Mouse (Mus musculus) left cerebral cortex, postnatal 4 days (tissue): ENCODE results near the gene Apobec4. TPM values are rescaled to one million over a fixed set of nuclear protein-coding genes. Genes with fewer than 3 reads are reported as not detected.
A peak's percentile ranks its signal among the peaks of the same experiment; 100 is the strongest.

Source experiments
- DNase-seq: peaks from one replicate; pipeline ENCODE4 v3.0.0-alpha.2; 2022
- intact Hi-C: fragments of 180-260 bp; cut with DNase I; formaldehyde crosslinking; loops from one replicate; pipeline ENCODE4 v1.15.1; 2025
- total RNA-seq, 2 experiments: library from RNA; stranded (reverse); gene quantifications; 2 replicates each; pipeline ENCODE4 v1.2.3; 2021

Gene Apobec4
- total RNA-seq: not detected

- no peak for DNase-seq
- intact Hi-C loops: loop anchor here (5.0 kb wide), 1 partner anchor 923 kb away; no protein-coding TSS in a partner anchor
Measured at GRCm38 (mm10) chr1:152750312-152750965, at the start of gene Apobec4. Apobec4 (plus strand) TSS chr1:152750551.

GRCm38 (mm10) chr1:152701066-152701465 is 49.3 kb upstream of the Apobec4 start:
- no peak for DNase-seq
- intact Hi-C loops: no loop called here

GRCm38 (mm10) chr1:152702920-152703319 is 47.4 kb upstream of the Apobec4 start:
- no peak for DNase-seq
- intact Hi-C loops: no loop called here

- no peak for DNase-seq
- intact Hi-C loops: no loop called here
Measured at GRCm38 (mm10) chr1:152703941-152704340, 46.4 kb upstream of the Apobec4 start.

GRCm38 (mm10) chr1:152707560-152707959 is 42.8 kb upstream of the Apobec4 start:
- intact Hi-C loops: no loop called here
- DNase-seq: no peak

- intact Hi-C loops: no loop called here
- DNase-seq: no peak
Measured at GRCm38 (mm10) chr1:152711037-152711436, 39.3 kb upstream of the Apobec4 start.

- no peak for DNase-seq
- intact Hi-C loops: no loop called here
Measured at GRCm38 (mm10) chr1:152713924-152714323, 36.4 kb upstream of the Apobec4 start.

GRCm38 (mm10) chr1:152714405-152714804 is 35.9 kb upstream of the Apobec4 start:
- intact Hi-C loops: no loop called here
- DNase-seq: no peak

GRCm38 (mm10) chr1:152717329-152717728 is 33.0 kb upstream of the Apobec4 start:
- DNase-seq: no peak
- intact Hi-C loops: no loop called here

GRCm38 (mm10) chr1:152718200-152718599 is 32.2 kb upstream of the Apobec4 start:
- intact Hi-C loops: no loop called here
- no peak for DNase-seq

GRCm38 (mm10) chr1:152720969-152721368 is 29.4 kb upstream of the Apobec4 start:
- DNase-seq: no peak
- intact Hi-C loops: no loop called here

- intact Hi-C loops: no loop called here
- DNase-seq: no peak
Measured at GRCm38 (mm10) chr1:152721535-152722198, 28.7 kb upstream of the Apobec4 start.

- no peak for DNase-seq
- intact Hi-C loops: no loop called here
Measured at GRCm38 (mm10) chr1:152724286-152724685, 26.1 kb upstream of the Apobec4 start.

- DNase-seq: no peak
- intact Hi-C loops: no loop called here
Measured at GRCm38 (mm10) chr1:152726095-152726494, 24.3 kb upstream of the Apobec4 start.

GRCm38 (mm10) chr1:152727604-152728236 is 22.6 kb upstream of the Apobec4 start:
- intact Hi-C loops: no loop called here
- DNase-seq: no peak

- no peak for DNase-seq
- intact Hi-C loops: no loop called here
Measured at GRCm38 (mm10) chr1:152738793-152739192, 11.6 kb upstream of the Apobec4 start.

- DNase-seq: no peak
- intact Hi-C loops: no loop called here
Measured at GRCm38 (mm10) chr1:152739374-152739773, 11.0 kb upstream of the Apobec4 start.

- no peak for DNase-seq
- intact Hi-C loops: no loop called here
Measured at GRCm38 (mm10) chr1:152743095-152743826, 7.1 kb upstream of the Apobec4 start.

GRCm38 (mm10) chr1:152746426-152746825 is 3.9 kb upstream of the Apobec4 start:
- intact Hi-C loops: loop anchor here (2.0 kb wide), 1 partner anchor 222 kb away; no protein-coding TSS in a partner anchor
- peak; percentile 88 for DNase-seq

- intact Hi-C loops: no loop called here
- DNase-seq: no peak
Measured at GRCm38 (mm10) chr1:152749276-152749675, 1.1 kb upstream of the Apobec4 start.

GRCm38 (mm10) chr1:152761791-152762190 is 11.4 kb downstream of the Apobec4 start:
- intact Hi-C loops: no loop called here

More at GRCm38 (mm10) chr1:152761791-152762190, 11.4 kb downstream of the Apobec4 start:
- no peak for DNase-seq
